Mouse (Mus musculus): Measurements from ENCODE around the gene Tmem102.

Tmem102 gene

DNA sequence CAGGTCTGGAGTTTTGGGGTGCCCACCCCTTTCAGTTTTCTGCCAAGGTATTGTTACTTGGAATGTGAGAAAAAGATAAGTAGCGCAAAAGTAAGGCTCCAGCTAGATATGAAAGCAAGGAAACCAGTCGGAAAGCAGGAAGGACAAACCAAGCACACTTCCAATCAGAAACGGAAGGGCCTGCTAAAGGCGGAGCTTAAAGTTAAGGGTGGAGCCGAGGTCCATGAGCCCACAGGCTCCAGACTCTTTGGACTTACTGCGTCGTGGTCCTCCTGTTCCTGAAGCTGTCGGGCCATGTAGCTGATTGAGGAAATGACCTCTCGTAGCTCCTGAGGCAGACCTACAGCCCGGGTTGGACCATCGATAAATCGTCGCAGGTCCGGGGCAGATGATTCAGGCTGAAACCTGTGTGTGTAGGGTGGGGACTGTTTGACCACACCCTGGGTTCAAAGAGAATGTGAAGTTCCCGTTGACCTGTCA lies 20.6 kb downstream of the Tmem102 start:
- DNase-seq: peak; percentile 76 to 82

DNA sequence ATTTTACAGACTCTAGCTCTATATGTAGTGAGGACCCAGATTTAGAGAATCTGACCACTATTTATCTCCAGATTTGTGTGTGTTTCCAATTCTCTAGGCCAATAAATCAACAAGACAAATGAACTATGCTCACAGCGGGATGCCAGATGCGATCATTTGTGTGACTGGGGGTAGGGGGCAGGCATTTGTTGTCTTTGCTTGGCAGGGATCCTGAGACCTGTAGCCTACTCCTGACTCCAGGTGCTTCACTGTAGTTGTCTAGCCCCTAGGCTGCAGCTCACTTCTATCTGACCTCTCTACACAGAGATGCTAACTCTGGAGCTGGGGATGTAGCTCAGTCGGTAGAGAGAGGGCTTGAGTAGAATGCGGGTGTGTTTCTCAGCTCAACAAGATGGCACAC lies 23.6 kb downstream of the Tmem102 start:
- no peak for DNase-seq

DNA sequence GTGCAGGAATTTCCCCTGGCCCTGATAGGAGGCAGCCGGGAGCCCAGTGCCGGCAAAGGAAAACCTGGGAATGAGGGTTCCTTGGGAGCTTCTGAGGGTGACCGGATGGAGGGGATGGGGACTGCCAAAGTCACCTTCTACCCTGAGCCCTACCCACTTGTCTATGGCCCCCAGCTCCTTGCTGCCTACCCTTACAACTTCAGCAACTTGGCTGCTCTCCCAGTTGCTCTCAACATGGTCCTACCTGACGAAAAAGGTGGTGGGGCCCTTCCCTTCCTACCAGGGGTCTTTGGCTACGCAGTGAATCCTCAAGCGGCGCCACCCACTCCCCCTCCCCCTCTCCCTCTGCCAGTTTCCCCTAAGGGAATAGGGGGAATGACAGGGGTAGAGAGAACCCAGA lies 26.4 kb downstream of the Tmem102 start:
- no peak for DNase-seq

DNA sequence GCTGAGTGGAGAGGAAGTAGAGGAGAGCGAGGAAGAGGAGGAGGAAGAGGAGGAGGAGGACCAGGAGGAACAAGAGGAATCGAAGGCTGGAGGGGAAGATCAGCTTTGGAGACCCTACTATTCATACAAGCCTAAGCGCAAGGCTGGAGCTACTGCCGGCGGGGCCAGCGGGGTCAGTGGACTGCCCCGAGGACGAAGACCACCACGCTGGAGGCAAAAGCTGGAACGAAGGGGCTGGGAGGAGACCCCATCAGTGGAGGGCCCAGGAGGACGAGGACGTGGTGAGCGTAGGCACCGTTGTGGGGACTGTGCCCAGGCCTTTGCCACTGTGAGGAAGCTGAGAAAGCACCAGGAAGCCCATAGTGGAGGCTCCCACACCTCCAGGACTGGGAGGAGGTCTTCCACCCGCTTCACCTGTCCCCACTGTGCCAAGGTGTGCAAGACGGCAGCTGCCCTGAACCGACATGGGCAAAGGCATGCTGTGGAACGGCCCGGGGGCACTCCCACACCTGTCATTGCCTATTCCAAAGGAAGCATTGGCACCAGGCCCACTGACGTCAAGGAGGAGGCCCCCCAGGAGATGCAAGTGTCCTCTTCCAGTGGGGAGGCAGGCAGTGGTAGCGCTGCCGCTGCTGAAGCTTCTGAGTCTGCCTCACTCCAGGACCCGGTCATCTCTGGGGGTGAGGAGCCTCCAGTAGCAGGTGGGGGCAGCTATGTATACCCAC lies 27.0 kb downstream of the Tmem102 start:
- no peak for DNase-seq

DNA sequence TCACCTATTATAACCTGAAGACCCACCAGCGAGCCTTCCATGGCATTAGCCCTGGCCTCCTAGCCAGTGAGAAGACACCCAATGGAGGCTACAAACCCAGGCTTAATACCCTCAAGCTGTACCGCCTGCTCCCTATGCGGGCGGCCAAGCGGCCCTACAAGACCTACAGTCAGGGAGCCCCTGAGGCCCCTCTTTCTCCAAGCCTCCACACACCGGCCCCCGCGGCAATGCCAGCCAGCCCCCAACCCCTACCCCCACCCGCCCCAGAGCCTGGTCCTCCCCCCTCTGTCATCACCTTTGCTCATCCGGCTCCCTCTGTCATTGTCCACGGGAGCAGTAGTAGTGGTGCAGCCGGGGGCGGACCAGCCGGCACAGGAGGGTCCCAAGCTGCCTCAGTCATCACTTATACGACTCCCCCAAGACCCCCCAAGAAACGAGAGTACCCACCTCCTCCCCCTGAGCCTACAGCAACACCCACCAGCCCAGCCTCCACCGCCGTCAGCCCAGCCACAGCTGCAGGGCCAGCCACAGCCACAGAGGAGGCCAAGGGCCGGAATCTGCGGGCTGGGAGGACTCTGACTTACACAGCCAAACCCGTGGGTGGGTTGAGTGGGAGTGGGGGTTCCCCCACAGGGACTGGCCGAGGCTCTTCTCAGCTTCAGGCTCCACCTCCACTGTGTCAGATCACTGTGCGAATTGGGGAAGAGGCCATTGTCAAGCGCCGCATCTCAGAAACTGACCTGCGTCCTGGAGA lies 27.7 kb downstream of the Tmem102 start:
- DNase-seq: peak in 1 of 2 experiments; percentile 44

DNA sequence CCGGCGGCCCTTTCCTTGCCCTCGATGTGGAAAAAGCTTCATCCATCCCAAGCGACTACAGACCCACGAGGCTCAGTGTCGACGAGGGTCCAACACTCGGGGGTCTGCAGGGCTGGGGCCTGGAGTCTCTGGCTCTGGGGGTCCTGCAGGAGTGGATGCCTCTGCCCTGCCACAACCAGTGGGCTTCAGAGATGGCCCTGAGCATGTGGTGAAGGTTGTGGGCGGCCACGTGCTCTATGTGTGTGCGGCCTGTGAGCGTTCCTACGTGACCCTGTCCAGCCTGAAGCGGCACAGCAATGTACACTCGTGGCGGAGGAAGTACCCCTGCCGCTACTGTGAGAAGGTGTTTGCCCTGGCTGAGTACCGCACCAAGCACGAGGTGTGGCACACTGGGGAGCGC lies 28.9 kb downstream of the Tmem102 start:
- no peak for DNase-seq

DNA sequence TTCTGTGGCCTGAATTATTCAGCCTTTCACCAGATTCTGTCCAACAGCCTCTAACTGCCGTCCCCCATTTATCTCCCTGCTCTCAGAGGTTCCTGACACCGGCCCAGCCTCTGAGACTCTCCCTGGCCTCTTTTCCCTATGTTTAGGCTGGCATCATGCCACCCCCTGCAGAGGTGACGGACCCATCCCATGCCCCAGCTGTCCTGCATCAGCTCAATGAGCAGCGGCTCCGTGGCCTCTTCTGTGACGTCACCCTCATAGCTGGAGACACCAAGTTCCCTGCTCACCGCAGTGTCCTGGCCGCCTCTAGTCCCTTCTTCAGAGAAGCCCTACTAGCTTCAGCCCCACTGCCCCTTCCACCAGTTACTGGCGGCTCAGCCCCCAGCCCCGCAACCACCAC lies 29.7 kb downstream of the Tmem102 start:
- no peak for DNase-seq

DNA sequence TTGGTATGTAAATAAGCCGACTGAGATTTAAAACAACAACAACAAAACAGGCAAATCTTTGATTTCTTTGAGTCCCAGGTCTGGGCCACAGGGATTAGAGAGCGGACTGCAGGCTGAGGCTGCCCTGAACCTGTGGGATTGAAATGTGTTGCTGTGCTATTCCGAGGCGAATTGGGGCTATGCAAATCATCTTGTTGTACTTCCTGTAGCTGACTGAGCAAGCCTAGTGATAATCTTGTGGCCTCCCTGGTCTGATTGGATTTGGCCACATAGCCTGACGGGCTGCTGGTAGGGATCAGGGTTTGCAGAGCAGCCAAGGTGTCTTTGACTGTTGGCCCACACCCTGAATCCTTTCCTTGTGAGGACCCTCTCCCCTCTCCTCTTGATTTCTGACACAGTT lies 30.5 kb downstream of the Tmem102 start:
- no peak for DNase-seq

DNA sequence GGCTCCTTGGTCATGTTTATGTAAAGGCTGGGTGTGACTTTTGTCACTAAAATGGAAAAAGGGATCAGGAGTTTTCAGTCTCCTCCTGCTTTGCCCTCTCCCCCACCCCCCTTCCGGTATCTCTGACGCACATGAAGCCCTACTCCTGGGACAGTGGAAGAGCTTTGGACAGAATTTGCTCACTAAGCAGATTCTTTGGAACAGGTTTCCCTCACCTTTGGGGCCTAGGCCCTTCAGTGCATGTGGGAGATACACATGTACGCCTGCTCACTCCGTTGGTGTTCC lies 37.9 kb downstream of the Tmem102 start:
- DNase-seq: peak; percentile 37 to 71

DNA sequence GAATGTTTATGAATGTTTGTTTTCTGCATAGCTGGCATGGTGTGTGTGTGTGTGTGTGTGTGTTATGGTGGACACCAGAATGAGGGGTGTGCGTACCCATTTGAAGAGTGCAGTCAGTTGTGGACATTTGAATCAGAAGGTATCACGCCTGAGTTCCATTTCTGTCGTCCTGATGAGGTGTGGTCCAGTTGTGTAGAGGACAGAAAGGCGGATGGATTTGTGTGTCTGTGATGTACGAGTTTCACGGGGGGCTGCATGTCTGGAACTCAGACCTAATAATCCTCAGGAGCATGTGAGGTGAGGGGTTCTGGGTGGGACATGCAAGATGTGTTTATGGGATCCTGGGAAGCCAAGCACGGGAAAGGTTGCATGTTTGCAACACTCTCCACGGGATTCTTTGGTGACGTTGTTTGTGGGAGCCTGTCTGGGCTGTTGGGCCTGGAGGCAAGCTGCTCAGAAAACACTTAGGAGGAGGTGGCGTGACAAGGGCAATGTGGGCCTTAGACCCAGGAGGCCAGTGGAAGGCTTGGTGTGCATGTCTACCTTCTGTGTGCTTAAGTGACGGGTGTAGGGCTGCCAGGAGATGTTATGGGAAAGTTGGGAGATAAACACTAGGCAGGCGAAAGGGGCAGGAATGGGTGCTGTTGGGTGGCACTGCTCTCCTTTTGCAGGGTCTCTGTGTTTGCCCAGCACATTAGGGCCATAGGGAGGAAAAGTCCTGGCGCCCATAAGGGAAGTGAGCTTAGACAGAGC lies 38.4 kb downstream of the Tmem102 start:
- DNase-seq: peak; percentile 46 to 54

DNA sequence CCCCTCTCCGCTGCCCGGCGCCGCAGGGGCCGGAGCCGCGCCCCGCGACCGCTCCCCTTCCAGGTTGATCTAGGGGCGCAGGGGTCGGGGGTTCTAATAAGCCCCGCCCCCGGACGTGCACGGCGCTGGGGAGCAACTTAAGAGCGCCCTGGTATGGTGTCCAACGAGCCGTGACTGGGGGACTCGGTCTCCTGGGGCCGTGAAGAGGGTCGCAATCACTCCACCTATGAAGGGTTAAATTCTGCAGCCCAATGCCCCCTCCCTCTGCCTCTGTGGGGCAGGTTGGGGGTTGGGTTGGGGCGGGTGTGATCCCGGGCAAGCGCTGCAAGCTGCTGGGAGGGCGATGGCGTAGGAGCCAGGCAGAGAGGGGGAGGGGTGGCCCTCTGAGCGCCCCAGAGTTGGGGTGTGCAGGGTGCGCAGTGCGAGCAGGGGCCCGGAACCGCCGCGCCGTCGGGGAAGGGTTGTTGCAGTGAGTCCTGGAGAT lies 39.3 kb downstream of the Tmem102 start:
- DNase-seq: peak; percentile 80 to 84

DNA sequence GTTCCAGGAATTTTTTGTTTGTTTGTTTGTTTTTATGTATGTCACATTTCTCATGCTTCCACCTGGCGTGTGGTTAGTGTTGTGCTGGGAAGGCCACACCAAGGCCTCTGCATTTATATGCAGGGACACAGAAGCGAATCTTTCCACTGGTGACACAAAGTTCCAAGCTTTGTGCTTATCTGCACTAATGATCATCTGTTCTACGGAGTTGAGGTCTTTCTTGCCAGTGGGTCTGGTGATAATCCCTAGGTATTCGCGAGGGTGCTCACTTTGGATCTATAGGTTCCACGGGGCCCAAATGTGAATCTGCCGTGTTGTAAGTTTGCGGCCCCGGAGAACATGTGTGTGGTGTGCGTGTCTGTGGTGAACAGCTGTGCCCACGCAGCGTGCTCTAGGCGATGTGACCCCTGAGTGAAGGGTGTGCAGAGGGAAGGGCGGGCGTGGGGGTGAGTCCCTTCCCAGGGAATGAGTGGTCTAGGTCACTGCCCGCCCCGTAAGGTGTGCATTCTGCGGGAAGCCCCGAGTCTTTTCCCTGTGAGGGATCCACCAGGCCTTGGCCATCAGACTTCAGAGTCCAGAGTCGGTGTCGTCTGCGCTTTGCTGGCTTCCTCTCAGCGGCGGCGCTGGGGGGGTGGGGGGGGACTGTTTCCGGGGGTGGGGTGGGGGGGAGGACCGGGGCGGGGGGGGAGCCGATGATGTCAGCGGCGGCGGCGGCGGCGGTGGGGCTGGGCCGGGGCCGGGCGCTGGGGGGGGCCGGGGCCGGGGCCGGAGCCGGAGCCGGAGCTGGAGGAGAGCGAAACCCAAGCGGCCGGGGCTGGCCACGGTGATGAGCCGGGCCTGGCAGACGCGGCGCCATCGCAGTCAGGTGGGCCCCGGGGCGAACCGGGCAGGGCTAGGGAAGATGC lies 40.0 kb downstream of the Tmem102 start, which contains the start of gene Zbtb4:
Gene Zbtb4, plus strand, starts transcription at position 692 of the 905 bp plus-strand sequence.
- peak; percentile 48 to 52 for DNase-seq

DNA sequence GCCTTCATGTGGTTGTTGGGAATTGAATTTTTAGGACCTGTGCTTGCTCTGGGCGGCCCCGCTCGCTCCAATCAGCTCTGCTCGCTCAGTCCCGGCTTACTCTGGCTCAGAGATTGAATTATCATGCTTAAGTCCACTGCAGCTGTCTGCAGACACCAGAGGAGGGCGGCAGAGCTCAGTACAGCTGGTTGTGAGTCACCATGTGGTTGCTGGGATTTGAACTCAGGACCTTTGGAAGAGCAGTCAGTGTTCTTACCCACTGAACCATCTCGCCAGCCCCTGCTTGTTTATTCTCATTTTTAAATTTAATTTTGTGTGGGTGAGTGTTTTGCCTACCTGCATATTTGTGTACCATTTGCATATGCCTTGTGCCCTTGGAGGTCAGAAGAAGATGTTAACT lies 41.9 kb downstream of the Tmem102 start:
- DNase-seq: no peak

DNA sequence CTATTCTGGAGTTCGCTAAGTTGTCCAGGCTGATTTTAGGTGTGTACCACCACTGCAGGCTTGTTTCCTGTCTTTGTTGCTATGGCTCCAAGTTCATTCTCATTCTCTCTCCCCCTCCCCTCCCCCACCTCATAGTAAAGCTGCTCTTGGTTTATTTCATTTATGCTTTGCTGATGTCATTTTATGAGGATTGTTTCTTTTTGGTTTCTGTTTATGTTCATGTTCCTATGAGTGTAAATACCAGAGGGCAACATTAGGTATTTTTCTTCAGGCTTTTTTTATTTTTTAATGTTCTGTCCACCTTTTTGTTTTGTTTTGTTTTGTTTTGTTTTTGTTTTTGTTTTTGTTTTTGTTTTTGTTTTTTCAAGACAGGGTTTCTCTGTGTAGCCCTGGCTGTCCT lies 43.6 kb downstream of the Tmem102 start, which contains the start of gene Slc35g3:
Gene Slc35g3, minus strand, starts transcription at position 101 of the 400 bp plus-strand sequence.
- DNase-seq: no peak

DNA sequence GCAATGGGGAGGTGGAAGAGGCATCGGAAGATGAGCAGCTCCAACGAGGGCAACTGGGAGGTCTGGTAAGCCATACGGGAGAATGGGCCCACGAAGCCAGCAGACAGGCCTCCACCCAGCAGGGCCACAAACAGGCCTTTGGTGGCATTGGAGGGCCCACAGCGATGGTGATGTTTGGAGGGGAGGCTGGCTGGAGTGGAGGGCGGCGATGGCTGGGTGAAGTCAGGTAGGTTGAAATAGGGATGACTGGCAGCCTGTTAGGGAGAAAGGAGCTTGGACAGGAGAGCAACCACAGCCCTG lies 44.6 kb downstream of the Tmem102 start:
- DNase-seq: no peak

DNA sequence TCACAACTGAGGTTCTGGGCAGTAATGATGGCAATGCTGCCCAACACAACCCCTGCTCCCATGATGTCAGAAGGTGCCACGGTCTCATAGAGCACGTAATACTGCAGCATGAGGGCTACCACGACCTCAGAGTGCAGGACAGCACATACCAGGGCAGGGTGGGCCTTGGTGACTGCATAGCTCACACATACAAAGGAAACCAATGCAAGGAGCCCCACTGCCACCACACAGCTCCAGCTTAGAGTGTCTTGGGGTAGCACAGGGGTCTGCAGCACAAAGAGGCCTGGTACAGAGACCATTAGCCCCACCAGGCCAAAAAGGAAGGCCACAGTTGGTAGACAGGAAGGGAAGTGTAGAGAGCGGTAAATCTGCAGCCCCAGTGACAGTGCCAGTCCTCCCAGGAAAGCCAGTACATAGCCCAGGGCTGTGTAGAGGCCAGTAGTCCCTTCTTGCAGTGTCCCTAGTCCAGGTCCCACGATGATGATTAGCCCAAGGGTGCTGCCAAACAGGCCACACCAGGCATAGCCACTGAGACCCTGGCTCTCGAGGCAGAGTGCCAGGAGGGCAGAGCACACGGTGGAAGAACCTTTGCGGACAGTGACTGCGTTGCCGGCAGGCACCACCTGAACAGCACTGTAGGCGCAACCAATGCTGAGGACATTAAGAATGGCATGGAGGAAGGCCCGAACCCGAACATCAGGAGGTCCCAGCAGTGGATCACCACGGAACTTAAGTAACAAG lies 45.1 kb downstream of the Tmem102 start:
- DNase-seq: no peak

DNA sequence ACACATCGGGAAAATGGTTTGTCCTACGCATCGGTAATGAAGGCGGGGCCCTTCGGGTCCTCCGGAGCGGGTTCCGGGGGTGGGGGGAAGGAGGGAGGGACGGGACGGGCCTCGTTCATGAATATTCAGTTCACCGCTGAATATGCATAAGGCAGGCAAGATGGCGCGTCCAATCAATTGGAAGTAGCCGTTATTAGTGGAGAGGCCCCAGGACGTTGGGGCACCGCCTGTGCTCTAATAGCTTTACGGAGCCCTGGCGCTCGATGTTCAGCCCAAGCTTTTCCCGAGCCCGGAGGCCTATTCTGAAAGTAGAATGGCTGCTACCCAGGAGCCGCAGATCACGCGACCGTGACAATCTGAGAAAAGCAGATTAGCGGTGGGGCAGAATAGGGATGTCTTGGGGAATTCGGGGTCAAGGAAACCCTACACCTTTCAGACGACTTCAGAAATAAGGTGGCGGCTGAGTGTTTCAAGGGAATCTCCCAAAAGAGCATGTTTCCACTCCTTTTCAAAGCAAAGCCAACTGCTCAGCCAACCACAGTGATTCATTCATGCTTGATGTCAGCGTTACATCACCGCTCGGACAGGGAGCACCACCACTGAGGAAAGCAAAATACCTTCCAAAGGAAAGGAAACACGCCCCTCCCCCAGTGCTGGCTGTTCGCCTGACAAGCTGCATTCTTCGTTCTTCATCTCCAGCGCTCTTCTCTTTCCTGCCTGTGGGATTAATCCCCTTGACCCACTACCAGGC lies 46.3 kb downstream of the Tmem102 start:
- DNase-seq: peak; percentile 93 to 94

DNA sequence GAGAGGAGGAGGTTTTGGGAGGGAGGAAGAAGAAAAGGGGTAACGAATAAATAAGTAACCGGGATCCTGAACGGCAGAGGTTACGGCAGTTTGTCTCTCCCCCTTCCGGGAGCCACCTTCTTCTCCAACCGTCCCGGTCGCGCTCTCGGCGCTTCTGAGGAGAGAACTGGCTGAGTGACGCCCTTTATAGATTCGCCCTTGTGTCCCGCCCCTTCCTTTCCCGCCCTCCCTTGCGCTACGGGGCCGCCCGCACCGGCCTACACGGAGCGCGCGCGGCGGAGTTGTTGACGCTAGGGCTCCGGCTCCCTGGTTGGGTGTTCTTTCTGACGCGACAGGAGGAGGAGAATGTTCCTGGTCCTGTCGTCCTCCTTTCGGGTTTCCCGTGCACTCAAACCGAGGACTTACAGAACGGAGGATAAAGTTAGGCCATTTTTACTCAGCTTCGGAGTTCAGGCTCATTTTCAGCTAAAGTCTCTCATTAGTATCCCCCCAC lies 46.9 kb downstream of the Tmem102 start, which contains the start of gene Polr2a:
Gene Polr2a, minus strand, starts transcription at position 160 of the 493 bp plus-strand sequence.
- peak; percentile 96 to 97 for DNase-seq

DNA sequence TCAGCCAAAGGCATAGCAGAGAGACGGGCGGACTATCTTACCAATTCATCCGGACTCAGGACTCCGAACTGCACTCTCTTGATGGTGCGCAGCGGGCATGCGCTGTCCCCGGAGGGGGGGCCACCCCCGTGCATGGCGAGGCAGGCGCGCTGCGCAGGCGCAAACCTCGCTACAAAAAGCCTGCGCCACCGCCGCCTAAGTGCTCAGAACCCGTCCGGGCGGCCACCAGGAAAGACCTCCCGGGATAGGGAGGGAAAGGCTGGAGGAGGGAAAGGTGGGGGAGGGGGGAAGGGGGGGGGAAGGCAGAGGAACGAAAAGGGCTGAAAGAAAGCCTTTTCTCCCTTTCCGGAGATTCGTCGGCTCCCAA lies 47.4 kb downstream of the Tmem102 start:
- peak; percentile 95 to 97 for DNase-seq

DNA sequence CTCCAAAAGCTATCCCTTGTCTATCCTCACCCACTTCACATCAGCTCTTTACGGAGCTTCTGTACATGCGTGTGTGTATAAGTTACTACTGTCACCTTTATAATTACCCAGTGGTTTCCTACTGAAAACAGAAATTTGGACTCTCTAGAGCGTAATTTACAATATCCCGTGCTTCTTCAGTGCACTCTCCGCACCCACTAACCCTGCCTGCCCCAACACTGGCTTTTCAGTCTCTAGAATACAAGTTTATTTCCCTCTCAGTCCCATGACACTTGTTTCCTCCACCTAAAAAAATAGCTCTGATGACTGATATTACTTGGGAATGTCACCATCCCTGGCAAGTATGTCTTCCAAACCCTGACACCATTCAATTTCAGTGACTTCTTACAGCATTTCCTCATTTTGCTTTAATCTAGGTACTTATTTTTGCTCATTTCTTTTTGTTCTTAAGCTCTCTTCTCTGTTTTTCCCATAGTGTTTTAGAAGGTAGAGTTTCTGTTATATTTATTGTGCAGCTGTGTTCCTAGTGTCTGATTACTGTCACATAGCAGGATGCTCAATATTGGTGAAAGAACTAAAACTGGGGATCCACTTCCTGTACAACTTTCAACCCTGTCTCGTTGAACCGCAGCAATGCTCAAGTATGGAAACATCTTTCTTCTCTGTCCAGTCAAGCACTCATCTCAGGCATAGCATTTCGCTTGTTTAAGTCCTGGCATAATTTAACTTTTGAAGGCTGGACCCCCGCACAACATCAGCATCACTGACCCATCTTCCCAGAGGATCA lies 47.9 kb downstream of the Tmem102 start:
- DNase-seq: no peak

Data from lung, adult 18-20 months (tissue).